Mouse (Mus musculus) hindbrain, embryonic 12.5 days (tissue): ENCODE data around the gene Tufm. TPM values are rescaled to one million over a fixed set of nuclear protein-coding genes. Genes with fewer than 3 reads are reported as not detected.

Source experiments
- ATAC-seq: fragments of 200-750 bp; cut with Nextera tagmentation; 2 replicates; pipeline ENCODE4 v1.8.0; 2017; ENCODE audit warnings: moderate TSS enrichment; ENCODE audit not compliant: low FRiP score
- H3K27ac ChIP-seq: fragments of 300-500 bp; sonication (generic); 2 replicates; pipeline ENCODE4 v1.5.1; 2016; ENCODE audit warnings: mild to moderate bottlenecking
- H3K27me3 ChIP-seq: fragments of 300-500 bp; sonication (generic); 2 replicates; pipeline ENCODE4 v1.6.1; 2016; ENCODE audit warnings: mild to moderate bottlenecking
- H3K36me3 ChIP-seq: fragments of 300-500 bp; sonication (generic); 2 replicates; pipeline ENCODE4 v1.6.1; 2016; ENCODE audit warnings: mild to moderate bottlenecking
- H3K4me1 ChIP-seq: fragments of 300-500 bp; sonication (generic); 2 replicates; pipeline ENCODE4 v1.6.1; 2016
- H3K4me2 ChIP-seq: fragments of 300-500 bp; sonication (generic); replicated peaks from 2 replicates; pipeline ENCODE4 v1.6.1; 2016; ENCODE audit warnings: mild to moderate bottlenecking
- H3K4me3 ChIP-seq: fragments of 300-500 bp; sonication (generic); 2 replicates; pipeline ENCODE4 v1.5.1; 2016; ENCODE audit warnings: mild to moderate bottlenecking
- H3K9ac ChIP-seq: fragments of 300-500 bp; sonication (generic); 2 replicates; pipeline ENCODE4 v1.6.1; 2016; ENCODE audit warnings: mild to moderate bottlenecking, moderate library complexity
- H3K9me3 ChIP-seq: fragments of 300-500 bp; sonication (generic); replicated peaks from 2 replicates; pipeline ENCODE4 v1.6.1; 2016; ENCODE audit warnings: mild to moderate bottlenecking
- WGBS: fragments of 180-500 bp; shearing (Covaris S2); methylation state at CpG from one replicate; pipeline ENCODE4 v1.1.7; 2016; 5-methylcytosine and 5-hydroxymethylcytosine counted together
- polyA plus RNA-seq: library from polyadenylated mRNA; unstranded; fragments of >200 nt; fragmentation: Nextera tagmentation; extraction: Ambion mirVana; gene quantifications from 2 replicates; pipeline ENCODE4 v1.2.1, GENCODE M21; 2016

Tufm gene
- 113 and 116 TPM in 2 replicates for polyA plus RNA-seq

DNA sequence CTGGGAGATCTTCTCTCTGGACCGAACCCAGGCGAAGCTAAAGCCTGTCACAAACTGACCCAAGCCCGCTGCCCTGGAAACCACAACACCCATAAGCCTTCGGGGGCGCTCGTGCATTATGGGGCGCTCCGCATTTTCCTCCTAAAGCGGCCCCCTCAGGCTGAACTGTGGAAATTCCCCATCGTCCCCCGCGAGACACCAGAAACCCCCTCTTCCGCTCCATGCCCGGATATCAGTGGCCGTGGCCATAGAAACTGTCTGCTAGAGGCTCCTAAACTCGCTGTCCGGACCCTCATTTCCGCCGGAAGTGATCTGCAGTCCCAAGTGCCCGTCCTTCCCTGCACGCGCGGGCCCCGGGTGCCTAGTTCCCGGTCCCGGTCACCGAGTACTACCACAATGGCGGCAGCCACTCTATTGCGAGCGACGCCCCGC is at the start of gene Tufm:
TSS of gene Tufm (plus strand) at position 310 of the 432 bp plus-strand sequence.
- H3K9me3 ChIP-seq = no peaks in the 10 kb centered on the region
- WGBS = 0% methylated on average over 32 of the region's 32 CpGs
- ATAC-seq = peak; percentile 93
- H3K36me3 ChIP-seq = peaks cover 29% of the 10 kb centered on the region
- no peaks in the 10 kb centered on the region for H3K27me3 ChIP-seq
- H3K27ac ChIP-seq = peak within 1 kb of the TSS; percentile 76
- H3K4me1 ChIP-seq = peaks cover 16% of the 10 kb centered on the region
- peak within 1 kb of the TSS; percentile 74 for H3K4me3 ChIP-seq
- peak within 1 kb of the TSS; percentile 87 for H3K4me2 ChIP-seq
- peak within 1 kb of the TSS; percentile 74 for H3K9ac ChIP-seq

DNA sequence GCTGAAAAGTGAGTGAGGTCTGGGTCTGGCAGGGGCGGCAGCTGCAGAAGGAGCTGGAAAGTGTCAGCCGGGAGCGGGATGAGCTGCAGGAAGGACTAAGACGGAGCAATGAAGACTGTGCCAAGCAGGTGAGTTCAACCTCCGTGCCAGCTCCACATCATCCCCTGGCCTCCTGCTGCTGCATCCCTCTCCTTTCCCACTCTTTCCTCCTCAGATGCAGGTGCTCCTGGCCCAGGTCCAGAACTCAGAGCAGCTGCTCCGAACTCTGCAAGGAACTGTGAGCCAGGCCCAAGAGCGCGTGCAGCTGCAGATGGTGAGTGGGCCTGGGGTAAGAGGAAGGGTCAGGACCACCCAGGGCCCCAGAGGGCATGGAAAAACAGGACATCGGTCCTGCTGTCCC is 47.0 kb upstream of the Tufm start:
- ATAC-seq = no peak
- H3K4me1 ChIP-seq = no peaks in the 10 kb centered on the region
- H3K4me2 ChIP-seq = no peak overlapping the region
- H3K36me3 ChIP-seq = peaks cover 22% of the 10 kb centered on the region
- H3K27me3 ChIP-seq = no peaks in the 10 kb centered on the region
- 86% methylated on average over 9 of the region's 9 CpGs for WGBS
- no peaks in the 10 kb centered on the region for H3K9me3 ChIP-seq
- H3K27ac ChIP-seq = no peak overlapping the region
- H3K4me3 ChIP-seq = no peak overlapping the region
- H3K9ac ChIP-seq = no peak overlapping the region

DNA sequence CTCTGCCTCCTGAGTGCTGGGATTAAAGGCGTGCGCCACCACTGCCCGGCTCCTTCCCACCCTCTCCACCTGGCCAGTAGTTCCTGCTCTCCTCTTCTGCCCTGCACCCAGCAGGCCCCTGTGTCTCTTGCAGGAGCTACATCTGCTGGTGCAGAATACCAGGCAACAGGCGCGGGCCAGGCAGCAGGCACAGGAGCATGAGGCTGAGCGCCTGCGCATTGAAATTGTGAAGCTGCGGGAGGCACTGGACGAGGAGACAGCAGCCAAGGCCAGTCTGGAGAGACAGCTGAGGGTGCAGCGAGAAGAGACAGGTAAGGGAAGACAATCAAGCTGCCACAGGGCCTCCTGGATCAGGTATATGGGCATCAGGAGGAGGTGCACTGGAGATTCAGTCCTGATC is 43.2 kb upstream of the Tufm start:
- Histone ChIP-seq H3K9ac (no peak overlapping the region), H3K36me3 (peaks cover 47% of the 10 kb centered on the region), H3K4me3 (no peak overlapping the region), H3K27me3 (no peaks in the 10 kb centered on the region), H3K9me3 (no peaks in the 10 kb centered on the region), H3K4me1 (no peaks in the 10 kb centered on the region), H3K27ac (no peak overlapping the region), H3K4me2 (no peak overlapping the region)
- WGBS = 89% methylated on average over 10 of the region's 10 CpGs
- no peak for ATAC-seq

DNA sequence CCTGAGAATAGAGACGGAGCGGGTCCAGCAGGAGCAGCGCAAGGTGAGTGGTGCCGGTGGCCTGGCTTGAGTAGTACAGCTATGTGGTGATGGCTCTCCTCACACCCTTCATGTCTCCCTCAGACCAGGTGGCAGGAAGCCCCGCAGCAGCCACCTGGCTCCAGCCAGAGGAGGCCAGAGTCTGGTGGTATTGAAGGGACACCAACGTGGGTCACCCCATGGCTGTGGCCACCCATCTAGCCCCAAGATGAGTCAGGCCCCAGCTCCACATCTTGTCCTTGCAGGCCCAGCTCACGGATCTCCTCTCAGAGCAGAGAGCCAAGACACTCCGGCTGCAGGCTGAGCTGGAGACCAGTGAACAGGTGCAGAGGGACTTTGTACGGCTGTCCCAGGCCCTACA is 42.6 kb upstream of the Tufm start:
- peaks cover 47% of the 10 kb centered on the region for H3K36me3 ChIP-seq
- H3K9ac ChIP-seq = no peak overlapping the region
- 92% methylated on average over 9 of the region's 9 CpGs for WGBS

DNA sequence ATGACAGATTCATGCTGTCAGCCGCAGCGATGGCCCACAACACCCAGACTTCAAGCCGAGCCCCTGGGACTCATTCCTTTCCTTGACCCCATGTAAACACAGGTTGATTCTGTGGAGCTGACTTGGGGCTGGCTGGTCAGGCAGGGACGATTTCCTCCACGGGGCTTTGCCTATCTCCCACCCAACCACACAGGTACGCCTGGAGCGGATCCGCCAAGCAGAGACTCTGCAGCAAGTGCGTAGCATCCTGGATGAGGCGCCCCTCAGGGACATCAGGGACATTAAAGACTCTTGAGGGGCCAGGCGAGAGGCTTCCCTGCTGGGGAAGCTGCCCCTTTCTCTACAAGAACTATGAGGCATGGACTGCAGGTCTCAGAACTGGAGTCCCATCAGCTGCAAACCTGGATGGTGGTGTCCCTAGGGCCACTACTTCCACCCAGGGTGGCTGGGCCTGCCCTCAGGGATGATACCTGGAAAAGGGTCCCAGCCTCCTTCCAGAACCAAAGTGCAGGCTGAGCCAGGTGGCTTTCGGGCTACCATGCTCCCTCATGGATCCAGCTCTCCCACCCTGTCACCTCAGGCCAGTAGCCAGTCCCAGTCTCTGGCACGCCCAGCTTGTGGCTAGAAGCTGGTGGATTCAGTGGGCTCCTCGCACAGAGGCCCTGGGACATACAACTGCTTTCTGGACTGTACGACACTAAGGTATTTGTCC is 41.9 kb upstream of the Tufm start:
- 88% methylated on average over 15 of the region's 15 CpGs for WGBS
- Histone ChIP-seq H3K27ac (no peak overlapping the region), H3K36me3 (peaks cover 47% of the 10 kb centered on the region), H3K9me3 (no peaks in the 10 kb centered on the region), H3K9ac (no peak overlapping the region), H3K4me2 (no peak overlapping the region), H3K27me3 (no peaks in the 10 kb centered on the region), H3K4me1 (no peaks in the 10 kb centered on the region), H3K4me3 (no peak overlapping the region)
- ATAC-seq = no peak

More for the DNA sequence above, 42.6 kb upstream of the Tufm start:
- Histone ChIP-seq H3K4me3 (no peak overlapping the region), H3K27me3 (no peaks in the 10 kb centered on the region), H3K4me2 (no peak overlapping the region), H3K27ac (no peak overlapping the region), H3K4me1 (no peaks in the 10 kb centered on the region), H3K9me3 (no peaks in the 10 kb centered on the region)
- ATAC-seq = no peak

DNA sequence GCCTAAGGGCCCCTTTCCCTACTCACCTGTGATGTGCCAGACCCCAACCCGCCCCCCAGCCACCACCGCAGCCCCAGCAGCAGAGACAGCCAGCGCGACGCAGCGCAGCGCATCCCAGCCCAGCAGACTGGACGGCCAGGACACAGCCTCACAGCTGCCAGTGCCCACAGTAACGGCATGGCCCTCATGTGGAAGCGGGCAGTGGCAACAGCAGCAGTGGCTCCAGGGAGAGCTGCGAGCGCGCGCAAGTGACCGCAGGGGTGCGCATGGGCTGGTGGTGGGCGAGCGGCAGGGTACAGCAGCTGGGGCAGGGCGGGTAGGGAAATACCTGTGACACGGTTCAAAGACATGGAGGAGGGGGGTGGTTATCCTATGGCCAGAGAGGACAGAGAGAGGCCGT is 40.9 kb upstream of the Tufm start:
- no peak overlapping the region for H3K4me3 ChIP-seq
- H3K9ac ChIP-seq = 0 out of 2 replicates have a peak overlapping the region, but pooled peaks have one; percentile 8
- H3K36me3 ChIP-seq = peaks cover 47% of the 10 kb centered on the region
- no peaks in the 10 kb centered on the region for H3K27me3 ChIP-seq
- H3K4me2 ChIP-seq = no peak overlapping the region
- no peak for ATAC-seq
- H3K4me1 ChIP-seq = no peaks in the 10 kb centered on the region
- no peak overlapping the region for H3K27ac ChIP-seq
- no peaks in the 10 kb centered on the region for H3K9me3 ChIP-seq
- WGBS = 95% methylated on average over 21 of the region's 21 CpGs

DNA sequence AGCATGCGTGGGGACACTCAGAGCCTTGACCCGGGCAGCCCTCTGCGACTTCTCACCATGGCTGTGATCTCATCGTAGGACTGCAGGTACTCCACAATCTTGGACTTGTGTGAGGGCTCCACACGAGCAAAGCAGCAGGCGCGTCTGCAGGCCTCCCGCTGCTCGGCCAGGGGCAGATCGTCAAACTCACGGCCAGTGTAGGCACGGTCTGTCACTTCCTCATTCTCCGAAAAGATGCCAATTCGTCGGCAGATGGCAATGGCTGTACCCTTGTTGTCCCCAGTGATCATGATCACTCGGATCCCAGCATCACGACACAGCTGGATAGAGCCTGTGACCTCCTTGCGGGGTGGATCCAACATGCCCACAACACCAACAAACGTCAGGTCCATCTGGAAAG is 38.7 kb upstream of the Tufm start:
- no peak overlapping the region for H3K9ac ChIP-seq
- no peak overlapping the region for H3K4me3 ChIP-seq
- H3K9me3 ChIP-seq = no peaks in the 10 kb centered on the region
- 92% methylated on average over 19 of the region's 19 CpGs for WGBS
- no peaks in the 10 kb centered on the region for H3K27me3 ChIP-seq
- no peaks in the 10 kb centered on the region for H3K4me1 ChIP-seq
- H3K27ac ChIP-seq = no peak overlapping the region
- ATAC-seq = no peak
- peaks cover 37% of the 10 kb centered on the region for H3K36me3 ChIP-seq
- H3K4me2 ChIP-seq = no peak overlapping the region

DNA sequence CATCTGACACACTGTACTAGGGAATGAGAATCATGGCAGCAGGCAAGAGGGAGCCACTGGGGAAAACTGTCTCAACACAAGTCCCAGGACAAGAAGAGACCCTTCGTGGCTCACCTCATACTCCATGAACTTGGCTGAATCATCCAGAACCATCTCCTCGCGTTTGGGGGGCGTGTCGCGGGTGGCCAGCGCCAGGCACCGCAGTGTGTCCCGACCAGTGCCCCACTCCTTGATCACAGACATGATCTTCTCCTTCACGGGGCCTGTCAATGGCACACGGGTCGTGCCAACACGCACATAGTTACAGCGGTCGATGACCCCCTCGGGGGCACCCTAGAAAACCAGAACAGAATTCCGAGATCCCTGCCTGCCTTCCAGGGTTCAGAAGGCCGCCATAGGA is 37.2 kb upstream of the Tufm start:
- H3K27me3 ChIP-seq = no peaks in the 10 kb centered on the region
- no peak overlapping the region for H3K4me2 ChIP-seq
- no peak overlapping the region for H3K4me3 ChIP-seq
- ATAC-seq = no peak
- 89% methylated on average over 18 of the region's 18 CpGs for WGBS
- H3K9me3 ChIP-seq = no peaks in the 10 kb centered on the region
- no peaks in the 10 kb centered on the region for H3K4me1 ChIP-seq
- H3K9ac ChIP-seq = no peak overlapping the region
- peaks cover 26% of the 10 kb centered on the region for H3K36me3 ChIP-seq
- H3K27ac ChIP-seq = no peak overlapping the region

DNA sequence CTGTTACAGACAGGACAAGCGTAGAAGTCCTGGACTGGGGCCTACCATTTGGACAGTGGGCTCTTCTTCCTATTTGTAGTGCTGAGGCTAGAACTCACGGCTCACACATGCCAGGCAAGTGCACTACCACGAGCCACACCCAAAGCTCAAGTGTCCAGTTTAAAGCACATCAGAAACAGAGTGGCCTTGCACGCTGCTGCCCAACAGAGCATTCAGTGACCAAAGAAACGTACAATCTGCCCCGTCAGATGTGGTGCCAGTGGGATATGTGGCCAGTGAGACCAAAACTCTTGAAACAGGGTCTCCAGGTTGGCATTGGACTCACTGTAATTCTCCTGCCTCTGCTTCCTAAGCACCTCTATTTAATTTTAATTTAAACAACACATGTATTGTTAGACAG is 36.5 kb upstream of the Tufm start:
- H3K27me3 ChIP-seq = no peaks in the 10 kb centered on the region
- H3K4me3 ChIP-seq = no peak overlapping the region
- no peak for ATAC-seq
- no peak overlapping the region for H3K27ac ChIP-seq
- peaks cover 19% of the 10 kb centered on the region for H3K36me3 ChIP-seq
- H3K9me3 ChIP-seq = no peaks in the 10 kb centered on the region
- 92% methylated on average over 6 of the region's 6 CpGs for WGBS
- no peaks in the 10 kb centered on the region for H3K4me1 ChIP-seq
- no peak overlapping the region for H3K9ac ChIP-seq
- H3K4me2 ChIP-seq = no peak overlapping the region

DNA sequence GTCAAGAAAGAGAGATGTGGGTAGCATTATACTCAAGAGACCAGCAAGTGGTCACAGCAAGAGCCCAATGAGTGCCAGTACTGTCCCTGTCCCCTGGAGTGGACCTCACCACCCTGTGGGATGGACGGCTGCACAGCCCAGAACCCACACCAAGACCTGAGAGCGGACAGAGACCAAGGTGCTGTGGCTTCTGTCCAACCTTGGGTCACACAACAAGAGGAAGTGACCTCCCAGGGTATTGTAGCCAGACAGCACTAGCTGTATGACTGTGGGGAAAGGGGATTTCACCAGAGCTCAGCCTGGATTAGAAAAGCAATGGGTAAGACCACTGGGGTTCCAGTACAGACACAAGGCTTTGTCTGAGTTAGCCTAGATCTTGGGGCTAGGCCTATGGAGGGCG is 34.9 kb upstream of the Tufm start:
- no peaks in the 10 kb centered on the region for H3K27me3 ChIP-seq
- no peak overlapping the region for H3K4me3 ChIP-seq
- peaks cover 6% of the 10 kb centered on the region; the same call in 1 of the 2 replicates for H3K36me3 ChIP-seq
- no peak for ATAC-seq
- no peak overlapping the region for H3K27ac ChIP-seq
- 91% methylated on average over 3 of the region's 3 CpGs for WGBS
- H3K4me2 ChIP-seq = no peak overlapping the region
- H3K9ac ChIP-seq = no peak overlapping the region
- no peaks in the 10 kb centered on the region for H3K4me1 ChIP-seq
- no peaks in the 10 kb centered on the region for H3K9me3 ChIP-seq

DNA sequence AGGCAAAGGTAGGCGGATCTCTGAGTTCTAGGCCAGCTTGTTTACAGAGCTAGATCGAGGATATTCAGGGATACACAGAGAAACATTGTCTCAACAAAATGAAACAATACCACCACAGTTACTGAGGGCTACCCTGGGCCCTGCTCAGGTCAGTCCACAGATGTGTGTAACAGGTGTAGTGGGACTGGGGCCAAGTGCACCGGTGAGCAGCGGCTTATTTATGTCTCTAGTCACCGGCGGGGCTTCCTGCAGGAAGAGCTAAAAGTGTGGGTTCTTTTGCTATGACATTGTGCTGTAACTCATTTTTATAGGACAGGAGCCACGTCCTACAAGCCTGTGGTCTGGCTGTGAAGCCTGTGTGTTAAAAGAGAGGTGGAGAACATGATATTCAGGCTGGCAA is 33.3 kb upstream of the Tufm start:
- H3K27ac ChIP-seq = no peak overlapping the region
- H3K36me3 ChIP-seq = peaks cover under 1% of the 10 kb centered on the region; the same call in 1 of the 2 replicates
- H3K4me2 ChIP-seq = no peak overlapping the region
- H3K9me3 ChIP-seq = no peaks in the 10 kb centered on the region
- 80% methylated on average over 7 of the region's 7 CpGs for WGBS
- no peak overlapping the region for H3K4me3 ChIP-seq
- no peak for ATAC-seq
- no peaks in the 10 kb centered on the region for H3K4me1 ChIP-seq
- H3K9ac ChIP-seq = no peak overlapping the region
- H3K27me3 ChIP-seq = no peaks in the 10 kb centered on the region

DNA sequence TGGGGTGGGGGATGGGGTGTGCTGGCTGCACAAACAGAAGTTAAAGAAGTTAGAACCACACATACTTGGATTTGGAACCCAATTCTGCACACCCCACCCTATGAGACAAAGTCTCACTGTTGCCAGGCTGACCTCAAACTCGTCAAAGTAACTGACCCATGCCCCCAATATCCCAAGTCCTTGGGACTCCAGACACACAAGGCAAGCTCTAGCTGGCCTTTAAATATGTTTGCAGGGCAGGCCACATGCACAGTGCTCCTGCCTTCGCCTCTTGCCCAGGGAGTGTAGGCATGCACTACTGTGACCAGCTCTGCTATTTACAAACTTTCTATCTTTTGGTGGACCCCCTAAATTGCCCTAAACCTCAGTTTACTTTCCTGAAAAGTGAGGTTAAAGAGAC is 31.9 kb upstream of the Tufm start:
- H3K36me3 ChIP-seq = no peaks in the 10 kb centered on the region
- no peaks in the 10 kb centered on the region for H3K4me1 ChIP-seq
- no peaks in the 10 kb centered on the region for H3K9me3 ChIP-seq
- H3K27me3 ChIP-seq = no peaks in the 10 kb centered on the region
- H3K4me2 ChIP-seq = no peak overlapping the region
- H3K27ac ChIP-seq = no peak overlapping the region
- H3K4me3 ChIP-seq = no peak overlapping the region
- no peak overlapping the region for H3K9ac ChIP-seq
- no peak for ATAC-seq
- 80% methylated on average over 2 of the region's 2 CpGs for WGBS
